Mouse (Mus musculus) liver, postnatal 0 days (tissue): ENCODE data around the gene Rpl29. TPM values are rescaled to one million over a fixed set of nuclear protein-coding genes. Genes with fewer than 3 reads are reported as not detected.

Source experiments
- ATAC-seq: fragments of 200-750 bp; cut with Nextera tagmentation; 2 replicates; pipeline ENCODE4 v1.8.0; 2017; ENCODE audit warnings: mild to moderate bottlenecking, moderate library complexity
- DNase-seq: peaks from one replicate; pipeline ENCODE4 v3.0.0-alpha.2; 2016
- H3K27ac ChIP-seq: fragments of 300-500 bp; sonication (generic); 2 replicates; pipeline ENCODE4 v1.5.1; 2014; ENCODE audit warnings: antibody characterized with exemption, moderate library complexity, mild to moderate bottlenecking, low read depth
- H3K27me3 ChIP-seq: fragments of 300-500 bp; sonication (generic); 2 replicates; pipeline ENCODE4 v1.6.1; 2014; ENCODE audit warnings: low read length, control low read depth, mixed read lengths; ENCODE audit not compliant: insufficient read depth
- H3K36me3 ChIP-seq: fragments of 300-500 bp; sonication (generic); replicated peaks from 2 replicates; pipeline ENCODE4 v1.6.1; 2014; ENCODE audit warnings: mild to moderate bottlenecking, control low read depth, low read length, moderate library complexity, mixed read lengths; ENCODE audit not compliant: insufficient read depth
- H3K4me1 ChIP-seq: fragments of 300-500 bp; sonication (generic); 2 replicates; pipeline ENCODE4 v1.6.1; 2014; ENCODE audit warnings: antibody characterized with exemption, mild to moderate bottlenecking, control low read depth; ENCODE audit not compliant: insufficient read depth
- H3K4me2 ChIP-seq: fragments of 300-500 bp; sonication (generic); 2 replicates; pipeline ENCODE4 v1.6.1; 2014; ENCODE audit warnings: low read depth, mild to moderate bottlenecking, low read length, moderate library complexity, mixed read lengths
- H3K4me3 ChIP-seq: fragments of 300-500 bp; sonication (generic); 2 replicates; pipeline ENCODE4 v1.5.1; 2014; ENCODE audit warnings: low read depth, low read length
- H3K9ac ChIP-seq: fragments of 300-500 bp; sonication (generic); replicated peaks from 2 replicates; pipeline ENCODE4 v1.6.1; 2014; ENCODE audit warnings: mild to moderate bottlenecking, moderate library complexity
- H3K9me3 ChIP-seq: fragments of 300-500 bp; sonication (generic); 2 replicates; pipeline ENCODE4 v1.6.1; 2016; ENCODE audit warnings: mild to moderate bottlenecking, control low read depth, low read length, mixed read lengths
- CTCF ChIP-seq: sonication (generic); IDR thresholded peaks from 2 replicates; pipeline ENCODE4 v1.5.1; 2016; ENCODE audit warnings: antibody characterized with exemption, low read depth
- EP300 ChIP-seq: IDR thresholded peaks from 2 replicates; pipeline ENCODE4 v1.6.1; 2016; ENCODE audit warnings: antibody characterized with exemption, low read depth, mild to moderate bottlenecking
- WGBS: fragments of 180-500 bp; shearing (Covaris S2); extraction: QIAGEN DNeasy Blood & Tissue Kit; methylation state at CpG from one replicate; pipeline ENCODE4 v1.1.7; 2014; ENCODE audit not compliant: insufficient replicate concordance; 5-methylcytosine and 5-hydroxymethylcytosine counted together
- polyA plus RNA-seq: library from polyadenylated mRNA; unstranded; fragments of >200 nt; fragmentation: Nextera tagmentation; extraction: Ambion mirVana; gene quantifications from 2 replicates; pipeline ENCODE4 v1.2.1, GENCODE M21; 2015

Rpl29 gene
- polyA plus RNA-seq, 1 experiment from 2014 or later, result 486 TPM

GRCm38 (mm10) chr9:106406443-106407078, 22.7 kb upstream of the Rpl29 start:
- no peak for TF ChIP-seq EP300
- TF ChIP-seq CTCF, result no peak
- no peak overlapping the region for H3K4me2 ChIP-seq
- H3K4me3 ChIP-seq, result no peak overlapping the region
- ATAC-seq (no peak), DNase-seq (no peak)
- WGBS, result 48% methylated on average over 8 of the region's 8 CpGs
- H3K4me1 ChIP-seq, result peaks cover 35% of the 10 kb centered on the region
- no peaks in the 10 kb centered on the region for H3K27me3 ChIP-seq
- no peaks in the 10 kb centered on the region for H3K9me3 ChIP-seq
- no peak overlapping the region for H3K27ac ChIP-seq
- no peaks in the 10 kb centered on the region for H3K36me3 ChIP-seq
- H3K9ac ChIP-seq, result no peak overlapping the region

GRCm38 (mm10) chr9:106409096-106409495, 20.2 kb upstream of the Rpl29 start:
- no peaks in the 10 kb centered on the region for H3K36me3 ChIP-seq
- DNase-seq (no peak), ATAC-seq (no peak)
- H3K4me3 ChIP-seq, result no peak overlapping the region
- no peak overlapping the region for H3K9ac ChIP-seq
- 87% methylated on average over 4 of the region's 4 CpGs for WGBS
- no peaks in the 10 kb centered on the region for H3K27me3 ChIP-seq
- no peaks in the 10 kb centered on the region for H3K9me3 ChIP-seq
- H3K27ac ChIP-seq, result no peak overlapping the region
- no peak overlapping the region for H3K4me2 ChIP-seq
- peaks cover 26% of the 10 kb centered on the region for H3K4me1 ChIP-seq
- TF ChIP-seq CTCF (peak; percentile 40), EP300 (no peak)

- no peak overlapping the region for H3K4me3 ChIP-seq
- ATAC-seq (no peak), DNase-seq (no peak)
- WGBS, result 76% methylated on average over 2 of the region's 2 CpGs
- peaks cover 26% of the 10 kb centered on the region for H3K4me1 ChIP-seq
- no peak overlapping the region for H3K9ac ChIP-seq
- H3K4me2 ChIP-seq, result no peak overlapping the region
- TF ChIP-seq CTCF (no peak), EP300 (no peak)
- no peaks in the 10 kb centered on the region for H3K36me3 ChIP-seq
- no peak overlapping the region for H3K27ac ChIP-seq
- H3K27me3 ChIP-seq, result no peaks in the 10 kb centered on the region
- no peaks in the 10 kb centered on the region for H3K9me3 ChIP-seq
Measured at GRCm38 (mm10) chr9:106410086-106410650, 19.1 kb upstream of the Rpl29 start.

- H3K9me3 ChIP-seq, result no peaks in the 10 kb centered on the region
- TF ChIP-seq EP300 (peak; percentile 93), CTCF (no peak)
- peak; percentile 65 for DNase-seq
Measured at GRCm38 (mm10) chr9:106411091-106411594, 18.1 kb upstream of the Rpl29 start.

GRCm38 (mm10) chr9:106411729-106412128, 17.5 kb upstream of the Rpl29 start:
- H3K27ac ChIP-seq, result peak overlapping the region; percentile 48; the same call in 1 of the 2 replicates
- H3K36me3 ChIP-seq, result no peaks in the 10 kb centered on the region
- no peak overlapping the region for H3K9ac ChIP-seq
- peak overlapping the region; percentile 64 for H3K4me2 ChIP-seq
- H3K4me1 ChIP-seq, result peaks cover 26% of the 10 kb centered on the region
- no peaks in the 10 kb centered on the region for H3K9me3 ChIP-seq
- ATAC-seq (peak; percentile 74), DNase-seq (no peak)
- 0 out of 2 replicates have a peak overlapping the region, but pooled peaks have one; percentile 7 for H3K4me3 ChIP-seq
- TF ChIP-seq EP300 (no peak), CTCF (no peak)
- H3K27me3 ChIP-seq, result no peaks in the 10 kb centered on the region
- 44% methylated on average over 6 of the region's 6 CpGs for WGBS

More at GRCm38 (mm10) chr9:106411091-106411594, 18.1 kb upstream of the Rpl29 start:
- H3K4me1 ChIP-seq, result peaks cover 26% of the 10 kb centered on the region
- 0 out of 2 replicates have a peak overlapping the region, but pooled peaks have one; percentile 7 for H3K4me3 ChIP-seq
- ATAC-seq, result peak; percentile 91
- no peaks in the 10 kb centered on the region for H3K27me3 ChIP-seq
- 29% methylated on average over 9 of the region's 9 CpGs for WGBS
- peak overlapping the region; percentile 46 for H3K9ac ChIP-seq
- H3K27ac ChIP-seq, result peak overlapping the region; percentile 55; the same call in 1 of the 2 replicates
- H3K36me3 ChIP-seq, result no peaks in the 10 kb centered on the region
- peak overlapping the region; percentile 64 for H3K4me2 ChIP-seq

GRCm38 (mm10) chr9:106412210-106412609, 17.0 kb upstream of the Rpl29 start:
- Histone ChIP-seq H3K4me3 (no peak overlapping the region), H3K9me3 (no peaks in the 10 kb centered on the region), H3K27ac (no peak overlapping the region), H3K36me3 (no peaks in the 10 kb centered on the region), H3K27me3 (no peaks in the 10 kb centered on the region), H3K9ac (no peak overlapping the region), H3K4me1 (peaks cover 26% of the 10 kb centered on the region), H3K4me2 (peak overlapping the region; percentile 64)
- 79% methylated on average over 3 of the region's 3 CpGs for WGBS
- TF ChIP-seq EP300 (no peak), CTCF (no peak)
- ATAC-seq (0 out of 2 replicates have a peak, but pooled peaks have one; percentile 6), DNase-seq (no peak)
